Mouse (Mus musculus): Measurements from ENCODE around the gene Epb41l2.

GRCm38 (mm10) chr10:25371336-25371735 lies 11.7 kb downstream of the Epb41l2 start:
- TF ChIP-seq CTCF (IDR thresholded peaks at IDR 0.05; ENCODE audit: borderline replicate concordance, insufficient read depth, low read depth, low read length) = no peak
- no peak for TF ChIP-seq POLR2A (IDR thresholded peaks at IDR 0.05; ENCODE audit: borderline replicate concordance, insufficient read depth, low read length)
